Mouse (Mus musculus) heart, postnatal 36 days (tissue): ENCODE data around the gene Apobec3. TPM values are rescaled to one million over a fixed set of nuclear protein-coding genes. Genes with fewer than 3 reads are reported as not detected.
A peak's percentile ranks its signal among the peaks of the same experiment; 100 is the strongest.

Experiments used
- DNase-seq, 2 experiments: peaks; one replicate each; pipeline ENCODE4 v3.0.0; 2021 to 2022
- intact Hi-C: fragments of 180-260 bp; cut with DNase I; formaldehyde crosslinking; loops from one replicate; pipeline ENCODE4 v1.15.1; 2025
- total RNA-seq, 2 experiments: library from RNA; stranded (reverse); gene quantifications; 2 replicates each; pipeline ENCODE4 v1.2.3; 2021

Apobec3 gene
- 1 to 10 TPM; 7.7 to 7.8 TPM for total RNA-seq

GRCm38 (mm10) chr15:79891436-79892212, at the start of gene Apobec3:
TSS of gene Apobec3 (plus strand) at chr15:79891659.
- intact Hi-C loops: loop anchor here (5.0 kb wide), 2 partner anchors 191 to 199 kb away; partner anchors contain the start of gene Gtpbp1
- peak; percentile 77 to 78 for DNase-seq

GRCm38 (mm10) chr15:79842985-79843384, 48.5 kb upstream of the Apobec3 start:
- intact Hi-C loops: no loop called here
- no peak for DNase-seq

GRCm38 (mm10) chr15:79845986-79846385, 45.5 kb upstream of the Apobec3 start:
- no peak for DNase-seq

GRCm38 (mm10) chr15:79847100-79847499, 44.4 kb upstream of the Apobec3 start:
- intact Hi-C loops: no loop called here

More at GRCm38 (mm10) chr15:79845986-79846385, 45.5 kb upstream of the Apobec3 start:
- intact Hi-C loops: no loop called here

GRCm38 (mm10) chr15:79850143-79850542, 41.3 kb upstream of the Apobec3 start:
- no peak for DNase-seq
- intact Hi-C loops: no loop called here

More at GRCm38 (mm10) chr15:79847100-79847499, 44.4 kb upstream of the Apobec3 start:
- DNase-seq: no peak

GRCm38 (mm10) chr15:79858979-79859378, 32.5 kb upstream of the Apobec3 start:
- DNase-seq: no peak

GRCm38 (mm10) chr15:79859821-79860220, 31.6 kb upstream of the Apobec3 start:
- intact Hi-C loops: no loop called here
- no peak for DNase-seq

More at GRCm38 (mm10) chr15:79858979-79859378, 32.5 kb upstream of the Apobec3 start:
- intact Hi-C loops: no loop called here

- no peak for DNase-seq
- intact Hi-C loops: no loop called here
Measured at GRCm38 (mm10) chr15:79867260-79868002, 24.0 kb upstream of the Apobec3 start.

GRCm38 (mm10) chr15:79873545-79873944, 17.9 kb upstream of the Apobec3 start:
- no peak for DNase-seq
- intact Hi-C loops: no loop called here

GRCm38 (mm10) chr15:79873995-79874394, 17.5 kb upstream of the Apobec3 start:
- no peak for DNase-seq
- intact Hi-C loops: no loop called here

GRCm38 (mm10) chr15:79875261-79875995, 16.0 kb upstream of the Apobec3 start:
- intact Hi-C loops: no loop called here
- DNase-seq: no peak

GRCm38 (mm10) chr15:79878725-79879136, 12.7 kb upstream of the Apobec3 start:
- intact Hi-C loops: no loop called here
- DNase-seq: peak in 1 of 2 experiments; percentile 23

GRCm38 (mm10) chr15:79879319-79879718, 12.1 kb upstream of the Apobec3 start:
- DNase-seq: peak; percentile 81 to 85
- intact Hi-C loops: no loop called here

GRCm38 (mm10) chr15:79880477-79880876, 11.0 kb upstream of the Apobec3 start:
- DNase-seq: no peak
- intact Hi-C loops: loop anchor here (5.0 kb wide), 1 partner anchor 128 kb away; no protein-coding TSS in a partner anchor

GRCm38 (mm10) chr15:79882623-79883267, 8.7 kb upstream of the Apobec3 start:
- intact Hi-C loops: loop anchor here (1.0 to 5.0 kb wide), 2 partner anchors 50 to 130 kb away; no protein-coding TSS in a partner anchor
- no peak for DNase-seq

GRCm38 (mm10) chr15:79883352-79883822, 8.1 kb upstream of the Apobec3 start:
- intact Hi-C loops: loop anchor here (1.0 to 5.0 kb wide), 2 partner anchors 51 to 131 kb away; no protein-coding TSS in a partner anchor
- peak; percentile 97 to 98 for DNase-seq

- no peak for DNase-seq
- intact Hi-C loops: loop anchor here (5.0 kb wide), 1 partner anchor 133 kb away; no protein-coding TSS in a partner anchor
Measured at GRCm38 (mm10) chr15:79884820-79885219, 6.6 kb upstream of the Apobec3 start.

GRCm38 (mm10) chr15:79892213-79892541, 718 bp downstream of the Apobec3 start:
- peak; percentile 75 to 81 for DNase-seq
- intact Hi-C loops: loop anchor here (5.0 kb wide), 2 partner anchors 190 to 200 kb away; partner anchors contain the start of gene Gtpbp1

- no peak for DNase-seq
Measured at GRCm38 (mm10) chr15:79892995-79893823, 1.8 kb downstream of the Apobec3 start.

More at GRCm38 (mm10) chr15:79892995-79893823, 1.8 kb downstream of the Apobec3 start:
- intact Hi-C loops: loop anchor here (5.0 kb wide), 2 partner anchors 189 to 201 kb away; partner anchors contain the start of gene Gtpbp1
